Mouse (Mus musculus): ENCODE results near the gene Crls1.

GRCm38 (mm10) chr2:132869682-132870081 is 23.2 kb downstream of the Crls1 start:
- no peak for TF ChIP-seq POLR2A (IDR thresholded peaks at IDR 0.05; ENCODE audit: insufficient read length, low read depth)
- TF ChIP-seq CEBPB (IDR thresholded peaks at IDR 0.05; ENCODE audit: insufficient read depth, poor library complexity, severe bottlenecking): no peak
- TF ChIP-seq SRF (IDR thresholded peaks at IDR 0.05; ENCODE audit: control insufficient read depth, insufficient read length, low read depth): no peak
